Mouse (Mus musculus) forebrain, postnatal 0 days (tissue): ENCODE data around the gene Ston1. TPM values are rescaled to one million over a fixed set of nuclear protein-coding genes. Genes with fewer than 3 reads are reported as not detected.

ENCODE experiments used
- ATAC-seq: fragments of 200-750 bp; cut with Nextera tagmentation; 2 replicates; pipeline ENCODE4 v1.8.0; 2017; ENCODE audit warnings: mild to moderate bottlenecking, moderate library complexity
- DNase-seq: peaks from one replicate; pipeline ENCODE4 v3.0.0-alpha.2; 2015
- H3K27ac ChIP-seq: fragments of 300-500 bp; sonication (generic); 2 replicates; pipeline ENCODE4 v1.5.1; 2014; ENCODE audit warnings: low read depth, mild to moderate bottlenecking, antibody characterized with exemption, low read length, moderate library complexity, mixed read lengths
- H3K27me3 ChIP-seq: fragments of 300-500 bp; sonication (generic); 2 replicates; pipeline ENCODE4 v1.6.1; 2014; ENCODE audit warnings: mild to moderate bottlenecking, low read length, mixed read lengths; ENCODE audit not compliant: insufficient read depth
- H3K36me3 ChIP-seq: fragments of 300-500 bp; sonication (generic); 2 replicates; pipeline ENCODE4 v1.6.1; 2014; ENCODE audit warnings: mild to moderate bottlenecking, moderate library complexity; ENCODE audit not compliant: insufficient read depth
- H3K4me1 ChIP-seq: fragments of 300-500 bp; sonication (generic); 2 replicates; pipeline ENCODE4 v1.6.1; 2014; ENCODE audit warnings: antibody characterized with exemption; ENCODE audit not compliant: insufficient read depth
- H3K4me2 ChIP-seq: fragments of 300-500 bp; sonication (generic); 2 replicates; pipeline ENCODE4 v1.6.1; 2014; ENCODE audit warnings: low read depth, mild to moderate bottlenecking, moderate library complexity
- H3K4me3 ChIP-seq: fragments of 300-500 bp; sonication (generic); 2 replicates; pipeline ENCODE4 v1.5.1; 2014; ENCODE audit warnings: low read depth, low read length, mixed read lengths
- H3K9ac ChIP-seq: fragments of 300-500 bp; sonication (generic); 2 replicates; pipeline ENCODE4 v1.6.1; 2014; ENCODE audit warnings: mild to moderate bottlenecking
- H3K9me3 ChIP-seq: fragments of 300-500 bp; sonication (generic); 2 replicates; pipeline ENCODE4 v1.6.1; 2016; ENCODE audit warnings: low read length
- CTCF ChIP-seq: sonication (generic); IDR thresholded peaks from 2 replicates; pipeline ENCODE4 v1.5.1; 2016; ENCODE audit warnings: antibody characterized with exemption, control low read depth, low read depth
- WGBS: fragments of 180-500 bp; shearing (Covaris S2); extraction: QIAGEN DNeasy Blood & Tissue Kit; methylation state at CpG from one replicate; pipeline ENCODE4 v1.1.7; 2014; 5-methylcytosine and 5-hydroxymethylcytosine counted together
- polyA plus RNA-seq: library from polyadenylated mRNA; unstranded; fragments of >200 nt; fragmentation: Nextera tagmentation; extraction: Ambion mirVana; gene quantifications from 2 replicates; pipeline ENCODE4 v1.2.1, GENCODE M21; 2015
- total RNA-seq: library from RNA; depleted of rRNA; stranded (reverse); fragments of >200 nt; gene quantifications from 2 replicates; pipeline ENCODE4 v1.2.3, GENCODE M21; 2014

The Ston1 gene
- total and polyA plus RNA-seq, 2 experiments from 2014 or later: 1.5 to 2.2 TPM

DNA sequence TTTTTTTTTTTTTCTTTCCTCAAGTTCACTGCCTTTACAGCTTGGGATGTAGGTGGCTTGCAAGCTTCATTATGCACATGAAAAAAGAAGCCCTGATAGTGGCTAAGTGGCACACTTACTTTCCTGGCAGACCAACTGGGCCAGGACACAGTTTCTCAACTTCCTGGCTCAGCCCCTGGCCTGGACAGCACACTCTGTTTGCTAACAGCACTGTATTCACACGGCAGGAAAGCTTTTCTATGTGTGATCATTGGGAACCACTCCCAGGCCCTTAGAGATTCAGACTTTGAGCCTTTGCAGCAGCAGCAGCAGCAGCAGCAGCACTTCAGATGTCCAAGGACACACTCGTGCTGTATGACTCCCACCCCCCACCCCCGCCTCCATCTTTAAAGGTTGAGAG is 16.8 kb downstream of the Ston1 start:
- Histone ChIP-seq H3K9ac (no peak overlapping the region), H3K36me3 (no peaks in the 10 kb centered on the region), H3K27ac (no peak overlapping the region), H3K9me3 (no peaks in the 10 kb centered on the region), H3K4me3 (no peak overlapping the region), H3K4me2 (no peak overlapping the region), H3K27me3 (no peaks in the 10 kb centered on the region), H3K4me1 (no peaks in the 10 kb centered on the region)
- WGBS: 43% methylated on average over 3 of the region's 3 CpGs
- no peak for ATAC-seq
- no peak for TF ChIP-seq CTCF
- no peak for DNase-seq

DNA sequence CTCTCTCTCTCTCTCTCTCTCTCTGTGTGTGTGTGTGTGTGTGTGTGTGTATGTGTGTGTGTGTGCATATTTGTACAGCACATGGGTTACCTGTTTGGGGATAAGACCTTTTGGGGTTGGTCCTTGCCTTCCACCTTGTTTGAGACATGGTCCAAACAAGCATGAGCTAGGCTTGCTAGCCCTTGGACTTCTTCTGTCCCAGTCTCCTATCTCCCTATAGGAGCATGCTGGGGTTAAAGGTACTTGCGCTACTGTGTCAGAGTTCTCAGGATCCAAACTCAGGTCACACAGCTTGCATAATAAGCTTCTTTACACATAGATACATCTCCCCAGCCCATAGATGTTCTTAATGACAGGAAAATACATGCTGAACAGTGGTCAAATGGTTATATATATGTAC is 17.2 kb downstream of the Ston1 start:
- Histone ChIP-seq H3K4me1 (no peaks in the 10 kb centered on the region), H3K4me2 (no peak overlapping the region), H3K4me3 (no peak overlapping the region), H3K36me3 (no peaks in the 10 kb centered on the region), H3K27me3 (no peaks in the 10 kb centered on the region), H3K27ac (no peak overlapping the region), H3K9ac (no peak overlapping the region), H3K9me3 (no peaks in the 10 kb centered on the region)
- WGBS: 96% methylated on average over 1 of the region's 1 CpGs
- no peak for TF ChIP-seq CTCF
- ATAC-seq: no peak
- DNase-seq: no peak

- no peak for DNase-seq
- Histone ChIP-seq H3K27me3 (no peaks in the 10 kb centered on the region), H3K27ac (no peak overlapping the region), H3K4me2 (no peak overlapping the region), H3K9ac (no peak overlapping the region), H3K36me3 (no peaks in the 10 kb centered on the region), H3K4me3 (no peak overlapping the region), H3K9me3 (no peaks in the 10 kb centered on the region), H3K4me1 (no peaks in the 10 kb centered on the region)
- WGBS: 91% methylated on average over 1 of the region's 1 CpGs
- ATAC-seq: no peak
- TF ChIP-seq CTCF: no peak
Observed at GRCm38 (mm10) chr17:88615492-88616155, 18.1 kb downstream of the Ston1 start.

- H3K9me3 ChIP-seq: no peaks in the 10 kb centered on the region
- H3K9ac ChIP-seq: no peak overlapping the region
- ATAC-seq (no peak), DNase-seq (no peak)
- H3K4me2 ChIP-seq: no peak overlapping the region
- 88% methylated on average over 4 of the region's 4 CpGs for WGBS
- no peak overlapping the region for H3K4me3 ChIP-seq
- no peak overlapping the region for H3K27ac ChIP-seq
- H3K36me3 ChIP-seq: no peaks in the 10 kb centered on the region
- no peak for TF ChIP-seq CTCF
- H3K27me3 ChIP-seq: no peaks in the 10 kb centered on the region
- no peaks in the 10 kb centered on the region for H3K4me1 ChIP-seq
Observed at GRCm38 (mm10) chr17:88620935-88621334, 23.5 kb downstream of the Ston1 start.

GRCm38 (mm10) chr17:88621374-88621773 is 23.9 kb downstream of the Ston1 start:
- DNase-seq (no peak), ATAC-seq (no peak)
- H3K4me2 ChIP-seq: no peak overlapping the region
- H3K4me3 ChIP-seq: no peak overlapping the region
- TF ChIP-seq CTCF: no peak
- WGBS: 85% methylated on average over 3 of the region's 3 CpGs
- H3K27me3 ChIP-seq: no peaks in the 10 kb centered on the region
- no peak overlapping the region for H3K27ac ChIP-seq
- H3K9me3 ChIP-seq: no peaks in the 10 kb centered on the region
- no peak overlapping the region for H3K9ac ChIP-seq
- no peaks in the 10 kb centered on the region for H3K36me3 ChIP-seq
- no peaks in the 10 kb centered on the region for H3K4me1 ChIP-seq

DNA sequence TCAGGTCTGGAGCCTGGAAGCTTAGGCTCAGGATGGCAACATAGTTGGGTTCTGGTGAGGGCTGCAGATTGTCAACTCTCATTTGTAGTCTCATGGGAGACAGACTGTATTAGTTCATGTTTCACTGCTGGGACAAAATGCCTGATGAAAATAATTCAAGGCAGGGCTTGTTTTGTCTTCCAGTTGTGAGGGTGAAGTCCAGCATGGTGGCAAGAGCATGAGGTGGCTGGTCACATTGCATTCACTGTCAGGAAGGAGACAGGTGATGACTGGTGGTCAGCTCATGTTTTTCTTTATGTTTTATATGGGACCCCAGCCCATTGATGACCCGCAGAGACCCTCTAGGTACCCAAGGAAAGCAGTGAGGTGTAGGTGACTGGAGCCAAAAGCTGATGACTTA is 25.2 kb downstream of the Ston1 start:
- Histone ChIP-seq H3K27me3 (no peaks in the 10 kb centered on the region), H3K27ac (no peak overlapping the region), H3K4me1 (no peaks in the 10 kb centered on the region), H3K36me3 (no peaks in the 10 kb centered on the region), H3K9ac (no peak overlapping the region), H3K4me3 (no peak overlapping the region), H3K9me3 (no peaks in the 10 kb centered on the region), H3K4me2 (no peak overlapping the region)
- WGBS: 94% methylated on average over 1 of the region's 1 CpGs
- ATAC-seq (no peak), DNase-seq (no peak)
- TF ChIP-seq CTCF: no peak

- no peak overlapping the region for H3K9ac ChIP-seq
- no peak overlapping the region for H3K27ac ChIP-seq
- no peak for ATAC-seq
- no peak for DNase-seq
- H3K4me1 ChIP-seq: no peaks in the 10 kb centered on the region
- 93% methylated on average over 4 of the region's 4 CpGs for WGBS
- no peak overlapping the region for H3K4me2 ChIP-seq
- TF ChIP-seq CTCF: no peak
- no peaks in the 10 kb centered on the region for H3K9me3 ChIP-seq
- no peaks in the 10 kb centered on the region for H3K36me3 ChIP-seq
- no peak overlapping the region for H3K4me3 ChIP-seq
- no peaks in the 10 kb centered on the region for H3K27me3 ChIP-seq
Observed at GRCm38 (mm10) chr17:88624386-88624785, 26.9 kb downstream of the Ston1 start.
